Mouse (Mus musculus) ovary, postnatal 36 days (tissue): ENCODE data around the gene Pdcd6.

Experiments used
- DNase-seq: peaks from one replicate; pipeline ENCODE4 v3.0.0; 2022; ENCODE audit warnings: low spot score, mixed read lengths

Gene Pdcd6

GRCm38 (mm10) chr13:74275726-74276125, 41.7 kb downstream of the Pdcd6 start:
- no peak for DNase-seq

- peak; percentile 51 for DNase-seq
Measured at GRCm38 (mm10) chr13:74260231-74260992, 57.0 kb downstream of the Pdcd6 start.

- peak; percentile 61 for DNase-seq
Measured at GRCm38 (mm10) chr13:74259460-74260230, 57.7 kb downstream of the Pdcd6 start.
